Comparison of ENCODE assay signal across 16 mouse cellular contexts in the genomic region with DNA sequence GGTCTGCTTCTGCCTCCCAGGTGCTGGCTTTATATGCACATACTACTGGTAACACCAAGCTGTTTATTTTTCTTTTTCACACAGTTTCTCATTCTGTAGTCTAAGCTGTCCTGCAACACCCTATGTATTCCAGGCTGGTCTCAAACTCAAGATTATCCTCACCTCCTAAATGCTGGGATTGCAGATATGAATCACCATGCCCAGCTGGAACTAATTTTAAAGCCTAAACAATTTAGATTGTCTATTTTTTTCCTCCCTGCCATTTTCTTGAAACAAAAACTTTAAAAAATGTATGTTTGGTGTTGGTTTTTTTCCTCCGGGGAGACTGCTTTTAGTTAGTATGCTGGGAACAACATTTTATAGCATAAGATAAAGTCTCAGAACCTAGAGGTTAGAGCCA.
"Had no signal": no experiment of that assay in that cellular context is flagged by ENCODE, and none has a peak within 500 bp of the region (broad histone marks: within the 10 kb centered on the region; RNA-seq: fewer than 3 reads in every experiment).

No protein-coding gene starts in this region.

- DNase-seq: heart, postnatal 10 days; heart, postnatal 14 days; heart, postnatal 36 days; heart, postnatal 4 days; kidney, adult 11 months; kidney, adult 18-20 months; kidney, adult 2 months; kidney, adult 8-10 months; kidney, adult 9 months; kidney, postnatal 10 days; kidney, postnatal 14 days; kidney, postnatal 25 days; kidney, postnatal 36 days; kidney, postnatal 4 days; layer of hippocampus, adult 9-11 months; layer of hippocampus, postnatal 36 days had no signal
